Mouse (Mus musculus) spleen, adult 2 months (tissue): ENCODE data around the gene Car14.

ENCODE experiments used
- CTCF ChIP-seq: fragments of 200-500 bp; IDR thresholded peaks from 2 replicates; pipeline ENCODE4 v1.5.1; 2011; ENCODE audit warnings: mild to moderate bottlenecking, inconsistent platforms; ENCODE audit not compliant: insufficient read depth, insufficient read length, insufficient replicate concordance; ENCODE audit errors: extremely low read depth
- POLR2A ChIP-seq: fragments of 200-500 bp; IDR thresholded peaks from 2 replicates; pipeline ENCODE4 v1.6.1; 2011; ENCODE audit warnings: low read depth, low read length, inconsistent platforms

DNA sequence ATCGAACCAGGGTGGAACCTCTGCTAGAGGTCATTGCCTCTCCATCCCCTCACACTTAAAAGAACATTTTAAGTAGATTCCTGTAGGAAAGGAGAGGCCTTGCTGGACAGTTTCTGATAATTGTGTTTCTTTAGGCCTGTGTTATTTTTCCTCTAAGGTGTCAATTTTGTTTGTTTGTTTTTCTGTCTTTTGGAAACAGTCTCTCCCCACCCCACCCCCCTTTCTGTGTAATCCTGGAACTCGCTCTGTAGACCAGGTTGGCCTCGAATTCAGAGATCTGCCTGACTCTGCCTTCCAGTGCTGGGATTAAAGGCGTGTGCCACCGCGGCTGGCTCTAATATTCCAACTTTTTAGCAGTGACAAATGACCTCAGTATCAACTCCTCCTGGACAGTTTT lies 23.8 kb upstream of the Car14 start:
- TF ChIP-seq POLR2A: no peak
- TF ChIP-seq CTCF: no peak
